Mouse (Mus musculus) ZHBTc4 (cell line): Measurements from ENCODE around the gene Adgrg2.

Experiments used
- DNase-seq: peaks from one replicate; pipeline ENCODE4 v3.0.0-alpha.2; 2011; ENCODE audit warnings: low read depth, low spot score

Adgrg2 gene

DNA sequence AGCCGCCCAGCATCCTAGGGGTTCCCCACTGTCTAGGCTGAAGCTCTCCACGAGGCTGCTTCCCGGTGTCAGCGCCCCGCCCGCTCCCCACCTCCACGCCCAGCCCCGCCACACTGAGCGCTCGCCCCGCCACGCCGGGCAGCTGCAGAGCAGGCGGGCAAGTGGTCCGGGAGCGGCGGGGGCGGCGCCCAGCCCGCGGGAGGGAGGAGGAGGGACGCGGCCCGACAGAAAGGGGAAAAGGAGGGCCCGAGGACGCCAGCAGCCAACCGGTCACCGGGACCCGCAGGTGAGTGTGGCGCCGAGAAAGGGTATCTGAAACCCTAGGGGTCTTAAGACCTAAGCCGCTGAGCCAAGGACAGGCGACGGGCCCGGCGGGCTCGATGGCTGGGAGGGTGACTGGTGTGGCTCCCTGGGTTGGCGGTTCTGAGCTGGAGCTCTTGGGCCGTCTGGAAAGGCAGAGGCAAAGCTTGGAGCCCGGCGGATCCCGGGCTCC is at the start of gene Adgrg2:
Gene Adgrg2 (plus strand): TSS at position 227 of the 493 bp plus-strand sequence.
- DNase-seq: peak; percentile 48

- peak; percentile 4 for DNase-seq
Observed at GRCm38 (mm10) chrX:160350995-160351394, 39.5 kb upstream of the Adgrg2 start.

GRCm38 (mm10) chrX:160351967-160352677 is 38.4 kb upstream of the Adgrg2 start:
- DNase-seq: no peak

DNA sequence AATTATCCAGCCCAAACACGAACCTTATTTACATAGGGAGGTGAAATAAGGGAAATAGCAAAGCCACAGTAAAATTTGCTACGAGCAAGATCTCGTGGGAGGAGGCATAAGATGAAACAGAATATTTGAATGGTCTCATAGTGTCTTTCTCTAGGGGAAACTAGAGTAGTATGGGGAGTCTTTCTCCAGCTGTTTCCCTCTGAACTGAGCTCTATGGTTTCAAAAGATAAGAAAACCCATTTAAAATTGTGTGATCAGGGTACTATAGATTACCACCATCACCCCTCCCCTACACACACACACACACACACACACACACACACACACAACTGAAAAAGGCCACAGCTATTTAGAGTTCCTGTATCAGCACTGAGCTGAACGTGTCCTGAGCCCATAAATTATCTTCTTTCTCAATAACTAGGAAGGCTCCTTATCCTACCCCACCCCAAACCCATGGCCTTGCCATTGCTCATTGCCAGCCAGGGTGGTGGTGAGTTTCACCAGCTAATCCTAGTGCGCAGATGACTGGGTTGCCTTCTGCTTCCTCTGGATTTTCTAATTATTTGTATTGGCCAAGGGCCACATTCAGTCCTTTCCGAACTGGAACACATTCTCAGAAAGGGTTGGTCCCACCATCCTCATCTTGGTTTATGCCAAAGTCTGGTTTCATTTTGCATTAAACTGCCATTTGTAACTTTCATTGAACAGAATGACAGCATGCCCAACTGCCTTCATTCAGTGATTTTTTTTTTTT is 5.6 kb upstream of the Adgrg2 start:
- DNase-seq: no peak

DNA sequence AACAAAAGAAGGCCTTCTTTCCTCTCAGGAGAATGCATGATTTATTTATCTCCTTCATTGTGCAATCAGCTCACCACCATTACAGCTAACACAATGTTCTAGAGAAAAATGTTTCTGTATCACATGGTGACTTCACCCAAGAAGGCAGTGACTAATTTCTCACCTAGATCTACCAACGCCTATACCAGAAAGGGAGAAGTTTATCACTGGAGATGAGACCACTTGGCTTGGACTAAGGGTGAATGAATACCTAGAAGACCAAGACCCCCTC is 5.1 kb upstream of the Adgrg2 start:
- DNase-seq: no peak

GRCm38 (mm10) chrX:160412930-160413453 is 22.5 kb downstream of the Adgrg2 start:
- peak; percentile 23 for DNase-seq

DNA sequence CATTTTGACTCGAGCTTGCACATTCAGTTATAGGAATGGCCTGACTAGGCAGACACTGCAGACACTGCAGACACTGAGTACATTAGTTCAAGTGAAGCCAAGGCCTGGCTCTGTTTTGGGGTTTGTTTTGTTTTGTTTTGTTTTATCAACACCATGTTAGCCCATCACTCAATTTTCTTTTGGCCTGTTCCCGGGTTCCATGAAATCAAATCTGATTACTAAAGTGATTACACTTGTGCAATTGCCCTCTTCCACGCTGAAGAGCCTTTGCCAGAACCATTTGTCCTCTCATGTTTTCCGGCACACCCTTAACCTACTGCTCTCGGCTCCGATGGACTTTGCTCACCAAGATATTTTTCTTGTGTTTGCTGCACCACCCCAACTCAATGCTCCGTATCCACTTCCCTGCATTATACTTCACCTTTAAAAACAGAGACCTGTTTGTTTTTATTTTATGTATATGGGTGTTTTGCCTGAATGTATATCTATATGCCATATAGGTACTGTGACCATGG is 23.4 kb downstream of the Adgrg2 start:
- DNase-seq: no peak

- no peak for DNase-seq
Observed at GRCm38 (mm10) chrX:160418397-160418796, 27.9 kb downstream of the Adgrg2 start.

- DNase-seq: no peak
Observed at GRCm38 (mm10) chrX:160423737-160424136, 33.2 kb downstream of the Adgrg2 start.

DNA sequence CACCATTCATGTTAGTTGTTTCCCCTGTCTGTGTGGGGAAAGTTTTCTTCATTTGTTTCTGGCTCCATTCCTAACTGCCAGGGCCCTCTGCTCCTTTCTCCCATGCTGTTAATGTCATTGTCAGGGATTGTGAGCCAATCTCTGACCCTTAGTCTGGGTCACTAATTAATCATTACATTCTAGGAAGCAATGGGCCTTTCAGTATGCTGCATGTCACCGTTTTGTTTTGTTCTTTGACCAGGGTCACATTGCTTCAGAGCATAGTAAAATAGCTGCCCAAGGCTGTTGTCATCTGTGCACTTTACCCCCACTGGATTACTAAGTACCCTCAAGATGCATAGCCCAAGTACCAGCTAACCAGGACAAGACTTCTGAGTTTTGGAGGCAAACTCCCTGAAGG is 36.0 kb downstream of the Adgrg2 start:
- DNase-seq: no peak

GRCm38 (mm10) chrX:160426930-160427329 is 36.4 kb downstream of the Adgrg2 start:
- DNase-seq: no peak

DNA sequence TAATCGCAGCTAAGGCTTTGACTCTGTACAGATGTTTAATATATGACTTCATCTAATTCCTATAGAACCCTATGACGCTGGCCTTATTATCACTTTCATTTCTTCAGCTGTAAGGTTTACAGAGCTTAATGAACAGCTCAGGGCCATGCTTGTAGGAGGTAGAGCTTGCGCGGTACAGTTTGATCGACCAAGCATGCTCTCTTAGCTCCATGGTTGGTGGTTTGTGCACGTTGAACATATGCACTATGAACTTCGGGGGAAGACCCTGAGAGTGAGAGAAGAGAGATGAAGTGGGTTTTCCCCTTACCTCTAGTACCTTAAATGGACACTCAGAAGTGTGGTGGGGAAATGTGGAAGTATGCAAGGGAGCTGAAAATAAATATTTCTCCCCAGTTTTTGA is 41.7 kb downstream of the Adgrg2 start:
- DNase-seq: no peak

GRCm38 (mm10) chrX:160441272-160441671 is 50.8 kb downstream of the Adgrg2 start:
- DNase-seq: no peak

DNA sequence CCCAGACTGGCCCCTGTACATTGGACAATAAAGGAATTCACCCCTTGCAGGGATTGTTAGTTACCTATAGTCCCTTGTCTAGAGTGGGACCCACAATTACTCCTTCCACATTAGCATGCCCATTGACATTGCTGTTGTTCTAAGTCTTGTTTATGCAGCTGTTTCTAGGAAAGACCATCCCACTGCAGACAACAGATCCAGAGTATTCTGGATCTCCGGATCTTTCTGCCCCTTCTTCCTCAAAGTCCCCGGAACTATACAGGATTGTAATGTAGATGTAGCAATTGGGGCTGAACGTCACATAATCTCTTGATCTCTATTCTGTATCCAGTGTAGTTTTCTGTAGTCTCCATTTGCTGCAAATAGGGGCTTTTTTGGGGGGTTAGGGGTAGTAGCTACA is 57.9 kb downstream of the Adgrg2 start:
- peak; percentile 77 for DNase-seq

DNA sequence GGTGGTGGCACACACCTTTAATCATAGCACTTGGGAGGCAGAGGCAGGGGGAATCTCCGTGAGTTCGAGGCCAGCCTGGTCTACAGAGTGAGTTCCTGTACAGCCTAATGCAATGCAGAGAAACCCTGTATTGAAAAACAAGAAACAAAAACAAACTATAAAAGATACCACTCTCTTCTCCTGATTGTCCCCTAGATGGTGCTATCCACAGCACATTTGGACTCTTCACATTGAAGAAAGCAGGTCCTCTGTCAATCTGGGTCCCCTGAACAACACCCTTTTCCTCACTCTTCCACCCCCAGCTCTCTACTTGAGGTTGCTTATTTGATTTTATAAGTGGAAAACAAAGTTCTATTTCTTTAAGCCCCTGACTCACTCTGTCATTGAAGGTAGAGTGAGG is 58.9 kb downstream of the Adgrg2 start:
- DNase-seq: no peak

- peak; percentile 7 for DNase-seq
Observed at GRCm38 (mm10) chrX:160455686-160456085, 65.2 kb downstream of the Adgrg2 start.

DNA sequence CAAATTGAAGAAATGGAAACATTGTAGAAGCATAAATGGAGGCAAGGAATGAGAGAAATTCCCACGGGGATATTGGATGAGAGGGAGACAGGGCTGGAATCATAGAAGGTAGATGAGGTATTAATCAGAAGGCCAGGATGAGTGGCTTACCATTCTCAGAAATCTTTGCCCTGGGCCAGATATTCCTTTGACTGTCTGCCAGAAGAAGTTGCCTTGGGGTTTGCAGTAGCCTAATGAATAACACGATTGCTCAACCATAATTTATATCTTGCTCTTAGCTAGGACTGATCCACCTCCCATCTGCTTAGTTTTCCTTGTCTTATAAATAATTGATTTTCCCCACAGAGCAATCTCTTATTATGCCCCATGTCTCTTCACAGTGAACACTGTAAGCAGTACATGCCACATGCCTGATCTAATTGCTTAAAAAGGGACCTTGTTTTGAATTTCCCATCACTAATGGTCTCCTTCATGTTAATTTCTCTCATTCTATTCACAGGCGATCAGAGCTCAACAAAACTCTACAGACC is 80.8 kb downstream of the Adgrg2 start:
- no peak for DNase-seq

GRCm38 (mm10) chrX:160489784-160490183 is 99.3 kb downstream of the Adgrg2 start:
- no peak for DNase-seq

DNA sequence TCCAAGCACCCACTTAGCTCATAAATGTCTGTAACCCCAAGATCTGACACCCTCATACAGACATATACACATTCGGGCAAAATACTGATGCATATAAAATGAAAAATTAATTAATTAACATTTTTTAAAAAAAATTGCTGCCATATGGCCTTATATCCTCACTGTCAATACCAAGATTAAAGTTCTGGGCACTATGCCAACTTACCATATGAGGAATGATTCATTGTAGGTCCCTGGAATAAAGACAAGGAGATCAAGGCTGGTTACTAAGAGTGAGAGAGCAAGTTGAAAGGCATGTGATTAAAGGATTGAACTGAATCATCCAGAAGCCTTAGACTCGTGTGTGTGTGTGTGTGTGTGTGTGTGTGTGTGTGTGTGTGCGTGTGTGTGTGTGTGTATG is 103.8 kb downstream of the Adgrg2 start:
- no peak for DNase-seq

DNA sequence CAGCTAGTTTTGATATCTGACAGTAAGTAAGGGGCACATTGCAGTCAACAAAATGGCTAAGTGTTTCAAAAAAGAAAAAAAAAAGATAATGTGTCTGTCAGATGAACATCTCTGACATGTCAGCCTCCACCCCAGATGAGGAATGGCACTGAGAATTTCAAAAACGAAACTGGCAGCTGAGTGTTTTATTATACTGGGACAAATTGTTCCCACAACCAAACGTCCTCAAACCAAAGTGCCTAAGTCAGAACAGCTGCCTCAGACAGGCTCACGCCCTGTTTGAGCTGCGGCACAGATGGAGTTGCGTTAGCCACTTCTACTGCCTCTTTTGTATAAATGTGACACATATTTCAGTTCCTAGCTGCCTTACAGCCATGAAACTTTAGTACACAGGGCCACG is 104.4 kb downstream of the Adgrg2 start:
- no peak for DNase-seq

- DNase-seq: no peak
Observed at GRCm38 (mm10) chrX:160496473-160496872, 106.0 kb downstream of the Adgrg2 start.

- no peak for DNase-seq
Observed at GRCm38 (mm10) chrX:160501095-160501494, 110.6 kb downstream of the Adgrg2 start.

DNA sequence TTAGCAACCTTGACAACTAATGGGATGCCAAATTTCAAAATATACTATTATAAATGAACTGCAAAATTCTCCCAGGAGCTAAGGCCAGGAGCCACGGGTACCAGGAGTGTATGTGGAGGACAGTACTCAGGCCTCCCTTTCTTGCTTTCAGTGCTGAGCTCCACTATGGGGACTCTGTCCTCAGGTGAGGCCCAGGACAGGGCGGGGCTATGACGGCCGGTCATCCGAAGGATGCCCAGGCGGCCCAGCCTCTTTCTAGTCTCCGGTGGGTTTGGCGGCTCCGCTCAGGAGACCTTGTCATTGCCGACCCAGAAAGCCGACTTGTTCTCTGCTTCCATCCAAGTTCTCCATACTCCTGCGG is 111.2 kb downstream of the Adgrg2 start:
- DNase-seq: no peak
